Mouse (Mus musculus): Measurements from ENCODE around the gene Prr14l. TPM values are rescaled to one million over a fixed set of nuclear protein-coding genes. Genes with fewer than 3 reads are reported as not detected.
"Not testable (repeated sequence)": the region's sequence is repeated elsewhere in the genome, so short reads cannot be mapped to it uniquely, and the experiment has no call there.

Prr14l gene
- polyA plus RNA-seq, 1 experiment from 2014 or later = 19.5 TPM

DNA sequence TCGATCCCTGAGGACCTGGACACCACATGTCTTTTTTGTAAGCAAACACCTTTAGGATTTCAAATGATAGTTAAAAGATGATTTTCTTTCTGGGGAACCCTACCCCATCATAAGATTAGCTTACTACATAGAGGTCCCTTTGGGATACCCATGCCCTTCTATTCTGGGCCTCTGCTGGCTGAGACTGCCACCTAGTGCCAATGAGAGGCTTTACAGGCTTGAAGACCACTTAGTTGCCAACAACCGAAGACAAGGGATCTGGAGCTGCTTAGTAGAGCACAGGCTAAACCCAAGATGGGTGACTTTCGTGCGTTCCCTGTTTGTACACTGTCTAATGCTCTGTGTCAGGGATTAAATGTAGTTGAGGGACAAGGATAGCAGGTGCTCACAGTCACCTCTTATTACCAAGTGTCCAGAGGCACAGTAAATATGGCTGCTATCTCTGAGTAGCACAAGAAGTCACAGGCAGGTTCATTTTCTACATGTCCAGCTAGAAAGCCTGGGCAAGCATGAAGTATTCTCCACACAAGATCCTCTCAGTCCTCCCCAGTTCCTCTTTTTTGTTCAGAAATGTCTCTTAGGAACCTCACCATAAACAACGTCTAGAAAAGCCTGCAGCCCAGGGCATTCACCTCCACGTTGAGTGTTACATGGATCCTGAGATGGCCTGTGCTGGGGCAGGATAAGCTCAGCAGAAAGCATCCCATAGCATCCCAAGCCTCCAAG lies 106.2 kb downstream of the Prr14l start:
- 65% methylated on average over 6 of the region's 6 CpGs for WGBS
- no peak for ATAC-seq (replicated peaks; ENCODE audit: low FRiP score)
- H3K4me2 ChIP-seq = no peak overlapping the region

GRCm38 (mm10) chr5:32745705-32746655 lies 108.1 kb downstream of the Prr14l start:
- H3K4me1 ChIP-seq = peaks cover 32% of the 10 kb centered on the region
- peaks cover 7% of the 10 kb centered on the region for H3K36me3 ChIP-seq
- no peaks in the 10 kb centered on the region for H3K9me3 ChIP-seq (replicated peaks)
- peak overlapping the region; percentile 56 for H3K4me2 ChIP-seq
- peak; percentile 96 for ATAC-seq (replicated peaks; ENCODE audit: low FRiP score)
- peak overlapping the region; percentile 41 for H3K9ac ChIP-seq
- under 1% methylated on average over 9 of the region's 10 CpGs for whole genome bisulfite sequencing
- peak overlapping the region; percentile 95 for H3K27ac ChIP-seq
- peak overlapping the region; percentile 52 for H3K4me3 ChIP-seq (replicated peaks)
- no peaks in the 10 kb centered on the region for H3K27me3 ChIP-seq

More for the DNA sequence above, 106.2 kb downstream of the Prr14l start:
- Histone ChIP-seq H3K36me3 (no peaks in the 10 kb centered on the region; the same call in 1 of the 2 replicates), H3K27me3 (no peaks in the 10 kb centered on the region), H3K9ac (no peak overlapping the region), H3K9me3 (replicated peaks) (no peaks in the 10 kb centered on the region), H3K27ac (no peak overlapping the region), H3K4me1 (peaks cover 32% of the 10 kb centered on the region), H3K4me3 (replicated peaks) (no peak overlapping the region)

DNA sequence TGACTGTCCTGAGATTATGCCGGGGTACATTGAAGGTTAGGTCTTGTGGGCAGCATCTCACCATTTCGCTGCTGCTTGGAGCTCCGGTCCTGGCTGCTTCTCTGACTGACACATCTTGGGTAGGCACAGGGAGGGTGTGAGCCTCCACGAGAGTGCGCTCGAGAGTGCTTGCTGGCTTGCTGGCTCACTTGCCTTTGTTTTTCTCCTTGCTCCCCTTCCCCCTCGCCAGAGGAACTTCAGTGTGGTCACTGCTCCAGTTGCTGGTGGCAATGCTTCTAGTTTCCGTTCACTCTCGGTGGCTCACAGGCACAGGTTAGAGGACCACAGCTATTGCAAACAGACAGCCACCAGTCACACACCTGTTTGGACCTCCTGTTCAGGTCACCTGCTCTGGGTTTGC lies 111.9 kb downstream of the Prr14l start:
- no peak overlapping the region for H3K4me2 ChIP-seq
- peaks cover 26% of the 10 kb centered on the region for H3K36me3 ChIP-seq
- H3K9ac ChIP-seq = no peak overlapping the region
- H3K27ac ChIP-seq = no peak overlapping the region
- no peak overlapping the region for H3K4me3 ChIP-seq (replicated peaks)
- H3K4me1 ChIP-seq = peaks cover 28% of the 10 kb centered on the region
- no peaks in the 10 kb centered on the region for H3K27me3 ChIP-seq
- ATAC-seq (replicated peaks; ENCODE audit: low FRiP score) = no peak
- 63% methylated on average over 9 of the region's 9 CpGs for WGBS
- no peaks in the 10 kb centered on the region for H3K9me3 ChIP-seq (replicated peaks)

DNA sequence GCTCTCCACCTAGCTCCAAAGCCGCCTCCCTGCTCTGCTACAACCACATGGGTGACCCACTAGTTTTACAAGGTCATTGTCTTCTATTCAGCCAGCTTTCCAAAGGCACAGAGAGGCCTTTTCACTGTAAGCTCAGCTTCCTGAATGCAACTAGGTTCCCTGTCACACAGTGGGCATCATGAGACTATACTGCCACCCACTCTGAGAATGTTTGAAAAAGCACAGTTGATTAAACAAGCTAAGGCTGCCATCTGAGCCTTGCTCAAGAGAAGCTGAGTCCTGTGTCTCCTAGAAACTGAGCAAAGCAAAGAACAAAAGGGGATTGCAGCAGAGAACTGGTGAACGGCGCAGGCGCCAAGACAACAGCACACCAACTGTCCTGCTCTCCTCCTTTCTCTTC lies 112.7 kb downstream of the Prr14l start:
- H3K9ac ChIP-seq; ATAC-seq (replicated peaks; ENCODE audit: low FRiP score); H3K27ac ChIP-seq; H3K9me3 ChIP-seq (replicated peaks); H3K4me3 ChIP-seq (replicated peaks); H3K4me2 ChIP-seq; H3K27me3 ChIP-seq: not testable (repeated sequence)
- 88% methylated on average over 4 of the region's 4 CpGs for WGBS
- peaks cover 33% of the 10 kb centered on the region for H3K36me3 ChIP-seq
- H3K4me1 ChIP-seq = peaks cover 21% of the 10 kb centered on the region

- WGBS = 86% methylated on average over 8 of the region's 8 CpGs
- Histone ChIP-seq H3K4me1 (peaks cover 16% of the 10 kb centered on the region), H3K36me3 (peaks cover 38% of the 10 kb centered on the region)
- not testable (repeated sequence) for H3K4me3 ChIP-seq (replicated peaks); H3K27me3 ChIP-seq; H3K9ac ChIP-seq; H3K4me2 ChIP-seq; ATAC-seq (replicated peaks; ENCODE audit: low FRiP score); H3K27ac ChIP-seq; H3K9me3 ChIP-seq (replicated peaks)
These were observed 113.2 kb downstream of the Prr14l start for GRCm38 (mm10) chr5:32740850-32741249.

- Histone ChIP-seq H3K9ac (no peak overlapping the region), H3K4me2 (no peak overlapping the region), H3K4me1 (peaks cover 10% of the 10 kb centered on the region), H3K27me3 (no peaks in the 10 kb centered on the region), H3K4me3 (replicated peaks) (no peak overlapping the region), H3K27ac (no peak overlapping the region), H3K36me3 (peaks cover 45% of the 10 kb centered on the region), H3K9me3 (replicated peaks) (no peaks in the 10 kb centered on the region)
- 93% methylated on average over 3 of the region's 3 CpGs for WGBS
- ATAC-seq (replicated peaks; ENCODE audit: low FRiP score) = no peak
These were observed 113.9 kb downstream of the Prr14l start for GRCm38 (mm10) chr5:32740138-32740537.

Other genes starting within 250 kb of the Prr14l start
- gene Yes1, start 243.1 kb downstream of the Prr14l start, polyA plus RNA-seq (2015; fragmentation: Nextera tagmentation; extraction: Ambion mirVana) = 37.8 and 39.1 TPM in 2 replicates
- 76.0 and 82.6 TPM in 2 replicates for gene Pisd, start 68.6 kb downstream of the Prr14l start, polyA plus RNA-seq (2015; fragmentation: Nextera tagmentation; extraction: Ambion mirVana)
- gene Gm20671, start 27.1 kb downstream of the Prr14l start, polyA plus RNA-seq (2015; fragmentation: Nextera tagmentation; extraction: Ambion mirVana) = not detected in 2 replicates
- 20.5 and 24.0 TPM in 2 replicates for gene Depdc5, start 9.4 kb upstream of the Prr14l start, polyA plus RNA-seq (2015; fragmentation: Nextera tagmentation; extraction: Ambion mirVana)
- gene Ywhah, start 164.6 kb upstream of the Prr14l start, polyA plus RNA-seq (2015; fragmentation: Nextera tagmentation; extraction: Ambion mirVana) = 362 and 374 TPM in 2 replicates
- 11.2 and 11.3 TPM in 2 replicates for gene Slc5a1, start 250.0 kb upstream of the Prr14l start, polyA plus RNA-seq (2015; fragmentation: Nextera tagmentation; extraction: Ambion mirVana)